Mouse (Mus musculus): ENCODE results near the gene Kcnk6.

The Kcnk6 gene

DNA sequence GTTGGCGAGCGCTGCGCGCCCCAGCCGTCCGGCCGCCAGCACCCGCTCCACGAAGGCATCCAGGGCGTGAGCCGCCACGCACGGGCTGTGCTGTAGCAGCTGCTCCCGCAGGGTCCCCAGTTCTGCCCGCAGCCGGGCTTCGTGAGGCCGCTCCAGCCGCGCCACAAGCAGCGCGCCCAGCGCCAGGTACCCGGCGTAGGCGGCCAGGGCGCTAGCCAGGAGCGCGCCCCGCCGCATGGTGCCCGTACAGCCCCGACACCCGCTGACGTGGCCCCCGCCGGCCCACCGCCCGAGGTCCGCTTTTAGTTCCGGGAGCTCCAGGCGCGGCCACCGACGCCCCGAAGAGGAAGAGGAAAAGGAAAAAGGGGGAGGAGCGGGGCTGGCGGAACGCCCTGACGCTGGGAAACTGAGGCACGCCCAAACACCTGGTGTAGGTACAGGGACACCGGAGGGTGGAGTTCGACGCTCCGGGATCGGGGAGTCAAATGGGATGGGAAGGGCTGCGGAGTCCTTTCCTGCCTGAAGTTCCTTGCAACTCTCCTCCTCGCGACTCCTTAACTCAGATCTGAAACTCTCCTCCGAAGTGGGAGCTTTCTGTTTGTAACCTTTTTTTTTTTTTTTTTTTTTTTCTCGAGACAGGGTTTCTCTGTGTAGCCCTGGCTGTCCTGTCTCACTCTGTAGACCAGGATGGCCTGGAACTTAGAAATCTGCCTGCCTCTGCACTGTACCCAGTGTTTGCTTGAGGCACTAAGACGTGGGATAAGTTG is at the start of gene Kcnk6:
Kcnk6 (minus strand) TSS at position 269 of the 767 bp plus-strand sequence.
- peak; percentile 56 to 67 for DNase-seq

DNA sequence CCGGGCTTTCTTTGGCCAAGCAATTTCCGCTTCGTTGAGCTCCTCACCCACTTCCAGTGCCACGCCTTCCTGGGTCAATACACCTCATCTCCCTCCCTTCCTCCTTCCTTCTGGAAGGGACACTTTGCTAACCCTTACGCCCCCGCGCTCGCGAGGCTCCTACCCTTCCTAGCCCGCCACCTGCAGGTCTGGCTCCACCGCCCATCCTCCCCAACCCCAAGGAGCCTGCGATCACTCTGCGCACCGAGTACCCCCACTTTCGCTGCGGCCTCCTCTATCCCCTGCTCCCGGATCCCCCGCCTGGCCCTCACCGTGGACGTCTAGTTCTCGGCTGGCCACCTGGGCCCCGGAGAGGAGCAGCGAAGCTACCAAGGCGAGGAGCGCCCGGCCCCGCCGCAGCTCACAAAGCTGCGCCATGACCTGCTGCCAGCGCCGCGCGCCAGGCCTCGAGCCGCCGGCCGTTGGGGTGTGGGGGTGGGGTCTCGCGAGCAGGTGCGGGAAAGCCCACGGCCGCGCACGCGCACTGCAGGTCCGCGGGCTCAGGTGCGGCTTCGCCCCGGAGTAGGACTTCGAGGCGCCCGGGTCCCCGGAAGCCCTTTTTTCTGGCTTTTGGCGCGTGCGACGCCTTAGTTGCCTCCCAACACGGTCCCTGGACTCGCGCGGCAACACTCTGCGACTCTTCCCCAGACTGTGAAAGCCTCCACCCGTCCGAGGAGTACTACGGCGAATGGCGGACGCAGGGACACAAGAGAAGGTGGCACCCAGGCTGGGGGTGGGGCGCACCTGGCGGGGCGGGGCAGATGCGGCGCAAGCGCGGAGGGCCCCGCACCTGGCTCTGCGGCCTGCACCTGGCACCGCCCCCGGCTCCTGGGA is 49.1 kb upstream of the Kcnk6 start, which contains the start of gene Spint2:
Spint2 (minus strand) TSS at position 712 of the 873 bp plus-strand sequence.
- peak; percentile 91 to 95 for DNase-seq

DNA sequence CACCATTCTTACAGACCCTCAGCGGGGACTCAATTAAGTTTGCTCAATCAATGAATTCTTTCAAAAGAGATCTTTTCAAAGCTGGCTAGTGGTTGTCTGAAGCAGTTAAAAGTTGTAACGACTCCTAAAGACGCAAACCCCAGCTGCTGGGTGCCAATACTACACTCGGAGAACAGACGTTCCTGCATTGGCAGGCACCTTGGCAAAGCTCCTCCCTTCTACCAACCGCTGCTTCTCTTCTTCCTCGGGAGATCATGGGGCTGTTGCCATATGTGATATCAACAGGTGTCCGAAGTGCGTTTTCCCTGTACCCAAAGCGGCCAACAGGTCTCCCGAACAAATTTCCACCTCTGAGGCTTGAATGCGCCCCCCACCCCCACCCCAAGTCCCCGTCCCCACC is 48.5 kb upstream of the Kcnk6 start:
- DNase-seq = no peak

DNA sequence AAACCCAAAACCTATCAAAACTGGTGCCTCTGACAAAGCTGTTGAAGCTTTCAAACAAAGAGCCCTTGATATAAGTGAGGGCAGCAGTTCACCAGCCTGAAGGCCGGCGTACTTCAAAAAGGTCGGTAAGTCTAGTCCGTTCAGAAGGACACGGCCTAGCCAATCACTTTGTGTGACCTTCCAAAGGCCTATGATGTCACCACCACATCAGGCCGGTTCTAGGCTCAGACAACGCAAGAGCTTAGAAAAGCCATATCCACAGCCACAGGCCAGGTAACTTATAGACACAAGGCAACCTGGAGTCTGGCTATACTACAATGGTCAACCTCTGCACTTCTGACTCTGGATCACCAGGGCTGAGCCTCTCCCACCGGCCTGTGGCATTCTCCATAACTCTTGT is 47.6 kb upstream of the Kcnk6 start:
- no peak for DNase-seq

DNA sequence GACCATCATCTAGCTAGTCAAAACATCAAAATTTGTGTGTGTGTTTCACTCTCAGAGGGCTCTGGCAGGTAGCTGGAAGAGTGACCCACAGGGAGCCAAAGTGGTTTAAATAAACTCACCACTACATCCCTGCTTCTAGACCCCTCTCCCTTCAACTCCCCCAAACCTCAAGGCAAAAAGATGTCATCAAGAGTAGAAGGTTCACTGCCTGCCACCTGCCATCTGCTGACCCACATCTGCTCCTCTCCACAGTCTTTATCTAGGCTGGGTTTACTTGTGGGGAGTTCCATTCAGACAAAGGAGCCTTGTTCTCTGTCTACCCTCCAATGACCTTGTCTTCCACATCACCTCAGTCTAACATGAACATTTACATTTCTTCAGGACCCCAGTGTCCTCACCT is 46.9 kb upstream of the Kcnk6 start:
- DNase-seq = no peak

DNA sequence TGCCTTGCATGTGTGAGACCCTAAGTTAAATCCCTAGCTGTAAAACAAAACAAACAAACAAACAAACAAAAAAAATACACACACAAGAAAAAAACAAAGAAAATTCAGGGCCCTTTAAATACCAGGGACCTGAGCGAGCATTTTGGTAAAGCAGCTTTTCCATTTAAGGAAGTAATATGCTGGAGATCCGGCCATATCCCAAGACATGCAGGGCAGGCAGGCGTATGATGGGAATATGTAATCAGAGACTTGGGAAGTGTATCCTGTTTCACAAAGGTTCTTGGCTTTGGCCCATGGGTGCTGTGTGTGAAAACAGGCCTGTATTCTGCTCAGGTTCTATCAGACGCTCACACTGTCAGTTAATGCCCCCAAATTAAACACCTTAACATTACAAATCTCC is 45.2 kb upstream of the Kcnk6 start:
- DNase-seq = no peak

DNA sequence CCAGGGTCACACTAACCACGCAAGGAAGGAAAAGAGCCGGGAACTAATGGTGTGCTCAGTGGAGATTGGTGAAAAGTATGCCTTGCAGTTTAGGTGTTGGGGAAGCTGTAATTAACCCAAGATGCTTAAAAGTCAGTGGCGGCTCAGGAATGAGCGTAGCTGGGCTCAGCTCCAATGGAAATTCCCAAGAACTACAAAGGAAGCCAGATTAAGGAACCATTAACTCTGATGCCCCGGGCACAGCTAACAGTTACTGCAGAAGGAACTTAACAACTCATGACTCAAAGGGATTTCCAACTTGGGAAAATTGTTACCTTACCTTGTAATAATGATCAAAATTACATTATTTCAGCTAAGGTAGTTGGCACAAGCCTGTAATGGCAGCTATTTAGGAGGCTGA is 44.4 kb upstream of the Kcnk6 start:
- DNase-seq = peak in 1 of 2 experiments; percentile 62

DNA sequence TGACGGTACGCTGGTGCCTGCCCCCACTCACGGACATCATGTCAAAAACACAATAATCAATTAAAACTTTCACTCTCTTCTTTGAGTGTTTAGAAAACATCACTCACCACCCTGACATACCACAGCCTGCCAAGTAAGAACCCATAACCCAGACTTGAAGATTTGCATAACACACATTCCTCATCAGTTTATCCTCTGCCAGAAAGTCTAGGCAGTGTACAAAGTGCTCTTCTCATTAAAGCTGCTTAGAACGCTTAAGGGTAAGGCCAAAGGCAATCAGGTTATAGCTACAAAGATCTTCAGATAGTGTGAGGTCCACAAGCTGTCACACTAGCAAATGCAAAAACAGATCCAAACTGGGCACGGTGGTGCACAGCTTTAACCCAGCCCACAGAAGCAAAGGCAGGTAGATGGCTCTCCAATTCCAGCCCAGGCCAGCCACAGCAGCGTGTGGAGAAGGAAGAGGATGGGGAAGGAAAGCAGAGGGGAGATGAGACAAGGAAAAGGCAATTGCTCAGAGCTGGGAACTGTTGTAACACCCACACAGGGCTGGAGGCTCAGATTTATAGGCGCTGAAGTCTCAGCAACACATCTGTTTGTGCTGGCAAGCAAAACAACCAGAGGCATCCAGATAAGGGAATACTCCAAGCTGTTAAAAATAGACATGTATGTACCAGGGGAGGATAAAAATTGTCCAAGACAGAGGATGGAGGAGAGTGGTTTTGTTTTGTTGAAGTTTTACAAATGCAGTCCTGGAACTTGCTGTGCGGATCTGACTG is 39.6 kb upstream of the Kcnk6 start:
- DNase-seq = no peak

DNA sequence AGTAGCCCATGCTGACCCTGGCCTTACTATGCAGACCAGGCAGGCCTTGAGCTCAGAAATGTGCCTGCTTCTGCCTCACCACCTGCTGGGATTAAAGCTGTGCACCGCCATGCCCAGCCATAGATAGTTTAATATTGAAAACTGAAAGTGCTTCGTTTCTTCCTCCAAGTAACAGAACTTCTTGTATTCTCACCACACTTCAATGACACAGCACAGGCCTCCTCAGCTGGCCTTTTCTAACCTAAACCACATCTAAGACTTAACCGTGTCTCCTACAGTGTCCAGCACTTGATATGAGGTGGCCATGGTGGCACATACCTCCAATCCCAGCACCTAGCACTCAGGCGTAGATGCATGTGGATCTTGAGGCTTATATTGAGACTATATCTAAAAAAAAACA is 38.1 kb upstream of the Kcnk6 start:
- DNase-seq = no peak

DNA sequence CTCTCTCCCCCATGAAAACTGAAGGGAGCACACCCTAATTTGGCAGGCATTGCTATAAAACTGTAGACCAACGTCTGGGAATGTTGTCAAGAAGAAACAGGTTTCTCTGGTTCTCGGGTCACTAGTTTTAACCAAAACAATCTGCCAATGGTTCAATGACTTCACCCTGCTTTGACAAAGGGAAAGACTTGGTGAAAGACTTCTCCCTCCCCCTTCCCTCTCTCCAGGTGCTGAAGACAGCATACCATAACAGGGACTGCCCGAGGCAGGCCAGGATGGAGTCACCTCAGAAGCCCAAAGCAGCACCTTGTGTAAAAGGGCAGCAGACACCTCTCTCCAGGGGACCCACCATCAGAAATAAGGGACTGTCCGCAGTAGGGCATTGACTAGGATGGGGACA is 34.6 kb upstream of the Kcnk6 start:
- no peak for DNase-seq

DNA sequence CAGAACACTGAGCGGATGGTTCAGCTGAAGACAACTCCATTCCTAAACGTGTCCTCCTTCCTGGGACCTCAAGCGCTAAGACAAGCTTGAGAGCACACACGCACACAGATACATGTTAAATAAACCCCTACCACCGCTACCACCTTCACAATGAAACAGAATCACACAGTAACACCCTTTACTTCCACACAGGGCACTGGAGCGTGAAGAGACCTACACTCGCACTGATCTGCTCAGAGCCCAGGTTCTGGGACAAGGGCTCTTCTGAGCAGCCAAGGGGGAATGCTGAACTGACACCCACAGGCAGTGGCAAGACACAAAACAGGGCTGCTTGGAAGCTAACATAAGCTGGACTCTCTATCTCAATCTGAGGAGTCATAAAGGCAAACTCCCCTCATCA is 33.3 kb upstream of the Kcnk6 start:
- no peak for DNase-seq

DNA sequence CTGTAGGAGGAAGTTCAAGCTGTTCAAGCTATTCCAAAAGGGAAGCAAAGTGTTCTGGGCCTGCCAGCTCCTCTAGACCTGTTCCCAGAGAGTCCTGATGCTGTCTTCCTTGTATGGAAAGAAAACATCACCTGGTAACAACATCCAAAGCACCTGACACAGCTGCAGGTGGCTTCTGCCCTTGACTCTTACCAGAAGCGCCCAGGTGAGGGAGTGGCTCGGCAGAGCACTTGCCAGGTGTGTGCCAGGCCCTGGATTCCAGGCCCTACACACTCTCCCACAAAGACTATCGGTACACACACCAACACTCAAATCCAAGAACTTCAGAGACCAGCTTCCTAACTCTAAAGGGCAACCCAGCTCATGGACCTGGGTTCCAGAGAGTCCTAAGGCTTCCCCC is 31.5 kb upstream of the Kcnk6 start:
- DNase-seq = no peak

DNA sequence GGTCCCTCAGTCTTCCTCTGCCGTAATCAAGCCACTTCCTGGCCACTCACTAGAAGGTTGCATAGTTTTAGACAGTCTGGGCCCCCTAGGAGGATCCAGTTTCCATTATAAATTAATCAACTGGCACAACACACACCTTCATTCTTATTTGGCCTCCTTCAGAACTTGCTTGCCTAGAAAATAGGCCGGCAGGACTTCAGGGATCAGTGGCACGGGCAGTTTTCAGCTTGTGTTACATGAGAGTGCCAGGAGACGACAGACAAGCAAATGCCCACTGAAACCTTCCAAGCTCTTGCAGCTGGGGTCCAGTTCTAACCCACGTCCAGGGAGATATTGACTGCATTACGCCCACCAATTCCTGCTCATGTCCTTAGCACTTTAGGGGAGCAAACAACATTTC is 29.8 kb upstream of the Kcnk6 start:
- no peak for DNase-seq

DNA sequence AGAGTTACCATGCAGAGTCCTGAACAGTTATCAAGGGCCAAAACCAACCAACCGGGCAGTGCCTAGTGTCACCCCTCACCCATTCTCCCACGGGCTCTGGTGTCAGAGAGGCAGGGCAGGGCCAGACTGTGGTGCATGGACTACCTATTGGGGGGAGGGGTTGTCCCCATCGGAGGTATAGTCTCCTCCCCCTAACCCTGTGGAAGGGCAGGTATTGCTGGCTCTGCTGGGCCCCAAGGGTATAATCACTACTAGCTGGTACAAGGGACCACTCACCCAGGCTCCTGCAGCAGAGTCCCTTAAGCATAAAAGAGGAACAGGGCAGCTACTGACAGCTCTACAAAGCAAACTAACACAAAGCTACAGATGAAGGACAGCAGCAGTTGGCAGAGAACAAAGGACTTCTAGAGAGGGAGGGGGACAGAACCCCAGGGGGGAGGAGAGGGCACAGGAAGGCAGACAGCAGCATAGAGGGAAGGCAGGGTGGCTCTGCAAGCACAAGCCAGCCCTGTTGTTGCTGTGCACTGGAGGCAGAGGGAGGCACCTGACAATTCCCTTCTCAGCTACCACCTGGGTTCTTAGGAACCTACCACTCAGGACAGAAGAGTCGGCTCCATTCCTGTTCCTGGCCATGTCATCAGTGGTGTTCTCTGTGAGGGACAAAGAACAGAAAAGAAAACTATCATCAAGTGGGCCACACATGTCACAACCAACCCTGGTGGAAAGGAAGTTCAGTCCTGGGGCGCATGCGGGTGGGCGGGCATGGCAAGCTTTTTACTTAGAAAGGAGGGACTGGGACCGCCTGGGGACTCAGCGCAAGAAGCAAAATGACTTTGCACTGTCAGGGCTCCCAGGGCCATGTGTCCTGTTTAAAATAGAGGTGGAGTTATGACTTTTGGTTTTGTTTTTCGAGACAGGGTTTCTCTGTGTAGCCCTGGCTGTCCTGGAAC is 27.7 kb upstream of the Kcnk6 start:
- DNase-seq = no peak

DNA sequence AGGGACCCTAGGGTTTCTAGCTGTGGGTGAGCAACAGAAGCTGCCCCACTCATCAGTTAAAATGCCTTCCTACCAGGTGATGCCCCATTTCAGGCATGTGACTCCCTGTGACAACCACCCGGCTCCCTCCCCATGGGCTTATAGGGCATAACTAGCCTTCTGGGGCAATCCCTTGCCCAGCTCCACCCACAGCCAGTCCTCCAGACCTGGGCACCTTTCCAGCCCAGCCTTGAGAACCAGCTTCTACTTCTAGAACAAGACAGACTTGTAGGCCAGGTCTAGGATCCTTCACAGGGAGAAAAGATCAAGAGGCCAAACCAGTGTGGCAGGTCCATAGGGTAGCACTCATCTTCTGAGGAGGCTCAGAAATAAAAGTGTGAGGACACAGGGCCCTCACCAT is 25.1 kb upstream of the Kcnk6 start:
- no peak for DNase-seq

DNA sequence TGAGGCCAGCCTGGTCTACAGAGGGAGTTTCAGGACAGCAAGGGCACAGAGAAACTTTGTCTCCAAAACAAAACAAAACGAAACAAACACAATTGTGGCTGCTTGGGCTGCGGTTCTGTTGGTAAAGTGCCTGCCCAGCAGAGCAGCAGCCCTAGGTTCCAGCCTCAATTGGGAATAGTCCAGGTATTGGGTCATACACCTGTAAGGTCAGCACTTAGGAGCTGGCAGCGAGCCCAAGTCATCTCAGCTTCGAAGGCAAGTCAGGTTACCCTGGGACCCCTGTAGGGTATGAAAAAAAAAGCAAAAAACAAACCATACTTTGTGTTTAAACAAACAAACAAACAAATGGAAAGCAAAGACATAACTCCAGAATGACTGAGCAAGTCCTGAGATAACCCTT is 23.6 kb upstream of the Kcnk6 start:
- no peak for DNase-seq

DNA sequence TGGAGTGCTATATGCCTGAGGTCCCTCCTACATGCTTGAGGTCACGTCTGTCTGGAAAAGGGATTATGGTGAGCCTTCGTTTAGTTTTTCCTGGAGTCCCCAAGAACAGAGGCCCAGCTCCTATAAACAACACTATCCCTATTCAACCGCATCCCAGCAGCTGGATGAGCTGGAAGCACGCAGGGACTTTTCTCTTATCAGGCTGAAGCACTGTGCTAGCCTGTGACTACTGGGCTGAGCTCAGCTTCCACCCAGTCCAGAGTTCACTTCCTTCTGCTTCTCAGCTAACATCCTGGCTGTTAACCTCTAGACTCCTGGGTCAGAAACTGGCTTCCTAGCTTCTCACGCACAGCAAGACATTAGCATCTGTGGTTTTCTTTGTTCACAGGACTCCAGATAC is 21.5 kb upstream of the Kcnk6 start:
- no peak for DNase-seq

DNA sequence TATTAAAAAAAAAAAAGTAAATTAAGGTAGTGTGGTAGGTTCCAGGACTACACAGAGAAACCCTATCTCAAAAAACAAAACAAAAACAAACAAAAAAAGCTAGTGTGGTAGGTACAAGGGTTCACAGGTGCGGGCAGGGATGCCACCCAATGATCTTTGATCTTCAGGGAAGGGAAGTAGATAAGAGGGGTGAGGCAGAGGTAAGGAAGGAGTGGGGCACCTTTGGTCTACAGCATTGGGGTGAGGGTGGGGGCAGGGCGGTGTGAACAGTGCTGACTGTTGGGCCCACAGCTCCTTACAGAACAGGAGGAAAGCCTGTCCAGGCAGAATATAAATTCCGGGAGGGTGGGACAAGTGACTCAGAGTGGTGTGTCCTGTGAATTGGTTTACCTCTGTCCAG is 18.9 kb upstream of the Kcnk6 start:
- DNase-seq = no peak

DNA sequence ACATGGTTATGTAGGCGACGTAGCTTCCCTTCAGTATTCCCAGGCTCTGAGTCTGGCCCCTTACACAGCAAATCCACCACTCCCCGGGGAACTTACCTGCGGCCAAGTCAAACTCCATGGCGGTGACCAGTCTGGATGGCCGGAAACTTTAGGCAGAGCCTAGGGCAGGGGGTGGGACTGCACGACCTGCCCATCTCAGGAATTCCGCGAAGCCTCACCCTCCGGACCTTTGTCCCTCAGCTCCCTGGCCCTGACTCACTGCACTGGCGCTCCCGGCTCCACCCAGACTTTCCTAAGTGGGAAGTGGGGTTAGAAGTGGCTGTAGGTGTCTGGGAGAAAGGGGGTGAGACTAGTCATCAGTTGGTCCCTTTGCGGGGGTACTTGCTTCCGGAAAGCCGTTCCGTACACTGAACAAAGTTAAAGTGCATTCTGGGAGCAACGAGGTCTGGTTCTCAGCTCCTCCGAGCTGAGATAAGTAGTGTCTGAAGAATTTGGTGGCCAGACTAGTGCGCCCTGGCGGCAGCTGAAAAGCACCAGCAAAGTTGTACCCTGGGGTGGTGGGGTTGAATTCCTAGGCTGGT is 16.0 kb upstream of the Kcnk6 start, which contains the start of gene 2200002D01Rik:
2200002D01Rik (minus strand) TSS at position 206 of the 581 bp plus-strand sequence.
- peak; percentile 52 to 76 for DNase-seq

DNA sequence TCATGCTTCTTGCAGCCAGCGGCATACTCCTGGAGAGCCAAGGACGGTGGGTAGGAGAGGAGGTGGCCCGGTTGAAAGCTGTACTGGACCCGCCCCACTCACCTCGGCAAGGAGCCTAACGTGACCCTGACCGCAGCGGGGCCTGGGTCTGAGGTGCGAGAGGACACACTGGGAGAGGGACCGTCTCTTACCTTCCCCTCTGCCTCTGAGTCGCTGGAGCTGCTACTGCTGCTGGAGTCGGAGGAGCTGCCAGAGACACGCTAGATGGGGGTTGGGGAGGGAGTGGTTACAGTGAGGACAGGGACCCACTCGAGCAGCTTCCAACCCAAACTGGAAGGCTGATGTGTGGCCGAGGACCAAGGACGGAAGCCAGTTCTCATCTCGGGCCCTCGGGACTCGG is 15.4 kb upstream of the Kcnk6 start:
- DNase-seq = peak; percentile 45 to 60

DNA sequence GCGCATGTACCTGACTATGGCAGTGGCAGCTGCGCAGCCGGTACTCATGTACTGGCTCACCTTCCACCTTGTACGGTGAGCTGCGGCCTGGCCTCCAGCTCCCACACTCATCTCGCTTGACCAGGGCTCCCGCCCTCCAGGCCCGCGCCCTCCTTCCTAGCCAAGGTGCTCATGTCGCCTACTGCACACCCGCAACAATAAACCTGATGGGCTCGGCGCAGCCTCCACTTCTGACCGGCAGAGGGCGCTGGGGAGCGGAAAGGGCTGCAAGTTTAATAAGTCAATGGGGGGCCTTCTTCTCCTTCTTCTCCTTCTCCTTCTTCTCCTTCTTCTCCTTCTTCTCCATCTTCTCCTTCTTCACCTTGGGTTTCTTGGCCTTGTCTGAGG is 15.0 kb upstream of the Kcnk6 start:
- peak; percentile 91 to 93 for DNase-seq
